Mouse (Mus musculus): ENCODE data around the gene N6amt1. TPM values are rescaled to one million over a fixed set of nuclear protein-coding genes. Genes with fewer than 3 reads are reported as not detected.

The N6amt1 gene
- polyA plus RNA-seq, 1 experiment from 2014 or later = 19.3 TPM

Other genes with a start within 250 kb of the N6amt1 start
- gene Ltn1, start 78.4 kb downstream of the N6amt1 start, polyA plus RNA-seq (2014; fragmentation: Nextera tagmentation; extraction: Ambion mirVana) = 29.6 and 32.9 TPM in 2 replicates
- gene Rwdd2b, start 86.4 kb downstream of the N6amt1 start, polyA plus RNA-seq (2014; fragmentation: Nextera tagmentation; extraction: Ambion mirVana) = 12.3 and 14.2 TPM in 2 replicates
- gene Usp16, start 100.5 kb downstream of the N6amt1 start, polyA plus RNA-seq (2014; fragmentation: Nextera tagmentation; extraction: Ambion mirVana) = 45.8 and 58.1 TPM in 2 replicates
- 656 and 686 TPM in 2 replicates for gene Cct8, start 141.7 kb downstream of the N6amt1 start, polyA plus RNA-seq (2014; fragmentation: Nextera tagmentation; extraction: Ambion mirVana)
- 0.11 TPM in 1 of 2 replicates, not detected in the other for gene Map3k7cl, start 199.1 kb downstream of the N6amt1 start, polyA plus RNA-seq (2014; fragmentation: Nextera tagmentation; extraction: Ambion mirVana)